ENCODE assay signal across 8 mouse cellular contexts in the genomic region with DNA sequence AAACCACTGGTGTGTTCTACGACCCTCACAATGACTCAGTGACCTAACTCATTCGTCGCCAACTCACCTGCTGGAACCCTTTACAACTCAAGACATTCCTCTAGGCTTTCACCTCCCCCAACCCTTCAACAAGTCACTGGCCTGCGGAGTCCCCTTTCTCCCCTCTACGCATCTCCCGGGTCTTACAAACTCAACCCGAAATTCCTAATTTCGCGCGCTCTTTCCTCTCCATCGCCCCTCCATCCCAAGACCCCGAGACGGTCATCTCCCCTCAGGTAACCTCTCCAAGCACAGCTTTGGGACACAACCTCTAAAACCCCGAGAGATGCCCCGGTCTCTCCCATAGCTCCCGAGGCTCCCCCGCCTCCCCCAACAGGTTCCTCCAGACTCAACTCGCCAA.
DNase-seq lines count a peak whose midpoint lies in the region; ATAC-seq and TF ChIP-seq lines count a peak whose summit lies in the region.

No protein-coding gene starts in this region.

- peak overlapping the region; percentile 91 for H3K27ac ChIP-seq in hindbrain, embryonic 15.5 days (replicated peaks)

- peak overlapping the region; percentile 75 for H3K4me2 ChIP-seq in hindbrain, embryonic 15.5 days
- H3K4me2 ChIP-seq in myocyte (ENCODE audit: low read depth), result peak overlapping the region; percentile 81

- H3K27me3 ChIP-seq in hindbrain, embryonic 15.5 days, result no peaks in the 10 kb centered on the region
- H3K27me3 ChIP-seq in myocyte (ENCODE audit: control insufficient read depth, insufficient read depth, insufficient read length), result no peaks in the 10 kb centered on the region

- ATAC-seq in hindbrain, embryonic 15.5 days (ENCODE audit: low FRiP score, low read depth), result peak; percentile 35

- no peaks in the 10 kb centered on the region for H3K79me2 ChIP-seq in myocyte (ENCODE audit: control insufficient read depth, insufficient read depth)

- H3ac ChIP-seq in myocyte (ENCODE audit: control insufficient read depth, insufficient read length), result peak overlapping the region; percentile 16

- peak overlapping the region; percentile 90 for H3K9ac ChIP-seq in hindbrain, embryonic 15.5 days

- TF ChIP-seq CTCF in lung, adult 2 months (IDR thresholded peaks at IDR 0.05; ENCODE audit: insufficient read depth, low read length), result no peak
- TF ChIP-seq CTCF in brain, embryonic 14.5 days (IDR thresholded peaks at IDR 0.05; ENCODE audit: borderline replicate concordance, extremely low read depth, insufficient read depth, insufficient read length), result no peak

- H3K4me3 ChIP-seq in lung, adult 2 months (replicated peaks; ENCODE audit: extremely low read depth, low read depth, low read length), result peak overlapping the region; percentile 55
- peak overlapping the region; percentile 82 for H3K4me3 ChIP-seq in hindbrain, embryonic 15.5 days
- H3K4me3 ChIP-seq in myocyte, result peak overlapping the region; percentile 38

- H3K9me3 ChIP-seq in hindbrain, embryonic 15.5 days, result no peaks in the 10 kb centered on the region

- DNase-seq in lung, adult 2 months, result no peak
- no peak for DNase-seq in lung, postnatal 25 days (ENCODE audit: low spot score)
- peak; percentile 52 for DNase-seq in brain, embryonic 14.5 days (ENCODE audit: low read depth)
- no peak for DNase-seq in layer of hippocampus, postnatal 25 days (ENCODE audit: extremely low spot score in 1 of 2, low spot score in 1 of 2)
- no peak for DNase-seq in left cerebral cortex, adult 11 months (ENCODE audit: low spot score)
- DNase-seq in cerebellum, adult 9-10 months, result no peak

- peaks cover 2% of the 10 kb centered on the region for H3K4me1 ChIP-seq in lung, adult 2 months (ENCODE audit: control insufficient read depth, insufficient read depth, low read length)
- peaks cover 33% of the 10 kb centered on the region for H3K4me1 ChIP-seq in hindbrain, embryonic 15.5 days (replicated peaks)

- H3K36me3 ChIP-seq in hindbrain, embryonic 15.5 days, result peaks cover 5% of the 10 kb centered on the region; the same call in 1 of the 2 replicates
- no peaks in the 10 kb centered on the region for H3K36me3 ChIP-seq in myocyte (ENCODE audit: control insufficient read depth, insufficient read depth)

- 2% methylated on average over 18 of the region's 18 CpGs for WGBS in lung, adult 2 months
- 2% methylated on average over 18 of the region's 18 CpGs for WGBS in hindbrain, embryonic 15.5 days

- no peak for TF ChIP-seq POLR2A in lung, adult 2 months (IDR thresholded peaks at IDR 0.05; ENCODE audit: borderline replicate concordance, extremely low read depth, low read depth, low read length)
- TF ChIP-seq POLR2A in brain, embryonic 14.5 days (IDR thresholded peaks at IDR 0.05; ENCODE audit: borderline replicate concordance, extremely low read depth, insufficient read depth, insufficient read length, poor library complexity, severe bottlenecking), result no peak
- TF ChIP-seq POLR2A in myocyte (IDR thresholded peaks at IDR 0.05; ENCODE audit: insufficient read length, low read depth), result no peak

TF ChIP-seq in myocyte, 11 proteins besides CTCF, POLR2A, EP300 and RAD21:
- TF ChIP-seq TCF12 (IDR thresholded peaks at IDR 0.05; ENCODE audit: insufficient read depth, poor library complexity, severe bottlenecking), result no peak
- no peak for TF ChIP-seq MYOD1 (IDR thresholded peaks at IDR 0.05; ENCODE audit: control insufficient read depth in 1 of 3, insufficient read length in 2 of 3, low read depth in 2 of 3)
- TF ChIP-seq REST (IDR thresholded peaks at IDR 0.05; ENCODE audit: insufficient read depth, insufficient read length), result no peak
- TF ChIP-seq MYOG (IDR thresholded peaks at IDR 0.05; ENCODE audit: control insufficient read depth in 1 of 3, insufficient read depth in 1 of 3, insufficient read length in 2 of 3, low read depth in 2 of 3), result no peak
- no peak for TF ChIP-seq MAX (IDR thresholded peaks at IDR 0.05; ENCODE audit: low read depth)
- TF ChIP-seq E2F4 (IDR thresholded peaks at IDR 0.05; ENCODE audit: insufficient read depth), result no peak
- TF ChIP-seq POLR2AphosphoS2 (IDR thresholded peaks at IDR 0.05; ENCODE audit: insufficient read length, low read depth), result no peak
- no peak for TF ChIP-seq SRF (IDR thresholded peaks at IDR 0.05; ENCODE audit: control insufficient read depth, insufficient read length, low read depth)
- no peak for TF ChIP-seq CEBPB (IDR thresholded peaks at IDR 0.05; ENCODE audit: insufficient read depth, poor library complexity, severe bottlenecking)
- TF ChIP-seq USF1 (IDR thresholded peaks at IDR 0.05; ENCODE audit: low read depth), result no peak
- no peak for TF ChIP-seq TCF3 (IDR thresholded peaks at IDR 0.05; ENCODE audit: insufficient read length, low read depth)
